Mouse (Mus musculus): ENCODE results near the gene Mfsd2a.

Gene Mfsd2a

DNA sequence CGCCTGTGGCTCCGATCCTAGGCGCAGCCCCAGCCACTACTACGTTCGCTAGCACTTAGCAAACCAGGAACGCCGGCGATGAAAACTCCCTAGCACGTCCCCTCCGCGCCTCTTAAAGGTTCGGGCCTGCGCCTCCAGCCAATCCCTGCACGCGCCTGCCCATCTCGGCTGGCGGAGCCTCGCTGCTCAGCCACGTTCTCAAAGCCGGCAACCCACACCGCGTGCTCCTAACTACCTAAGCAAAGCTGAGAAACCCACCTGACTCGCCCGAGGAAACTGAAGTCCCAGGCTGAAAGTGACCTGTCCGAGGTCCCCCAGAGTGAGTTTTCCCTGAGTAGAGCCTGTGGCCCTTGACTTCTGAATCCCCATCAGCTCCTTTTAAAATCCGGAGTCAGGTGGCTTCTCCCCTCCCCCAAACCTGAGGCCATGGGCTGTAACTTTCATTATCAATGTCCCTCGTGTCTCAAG, at the start of gene Mfsd2a:
Gene Mfsd2a, minus strand, starts transcription at position 89 of the 468 bp plus-strand sequence.
- TF ChIP-seq GATA4 (IDR thresholded peaks at IDR 0.05; ENCODE audit: insufficient replicate concordance, low read length), result no peak

DNA sequence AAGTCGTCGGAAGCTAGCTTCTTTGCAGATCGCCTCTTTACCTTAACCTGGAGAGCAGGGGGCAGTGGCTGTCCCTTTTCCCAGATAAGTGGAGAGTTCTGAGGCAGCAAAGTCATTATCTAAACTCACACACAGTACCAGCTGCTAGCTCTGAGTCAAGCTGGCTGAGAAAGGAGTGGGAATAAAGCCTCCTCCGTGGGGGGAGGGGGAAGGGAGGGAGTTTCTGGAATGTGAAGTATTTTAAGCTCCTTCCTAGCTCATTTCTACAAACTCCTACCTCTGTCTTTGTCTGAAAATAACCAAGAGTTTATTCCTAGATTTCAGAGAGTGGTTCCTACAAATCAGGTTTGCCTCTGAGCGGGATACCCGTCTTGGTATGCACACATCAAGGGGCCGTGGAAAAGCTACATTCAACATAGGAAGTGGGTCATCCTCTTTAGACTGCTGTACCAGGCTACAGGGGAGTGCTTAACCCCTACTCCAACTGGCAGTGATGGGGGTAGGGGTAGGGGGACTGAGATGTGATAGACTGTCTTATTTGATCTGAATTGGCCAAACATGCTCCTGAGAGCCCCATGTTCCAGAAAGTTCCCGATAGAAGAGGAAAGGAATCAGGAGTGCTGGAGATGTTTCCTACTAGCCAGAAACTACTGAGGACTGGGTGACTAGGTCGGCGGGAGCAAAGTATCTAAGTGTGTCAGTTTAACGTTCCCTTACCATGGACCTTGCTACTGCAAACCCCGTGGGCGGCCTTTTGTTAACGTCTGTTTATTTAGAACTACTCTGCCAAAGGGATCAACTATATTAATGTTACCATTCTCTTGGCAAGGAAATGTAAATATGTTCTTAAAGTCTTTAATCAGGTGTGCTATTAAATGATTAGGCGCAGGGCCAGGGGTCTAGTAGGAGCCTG, 44.3 kb upstream of the Mfsd2a start:
- no peak for TF ChIP-seq GATA4 (IDR thresholded peaks at IDR 0.05; ENCODE audit: insufficient replicate concordance, low read length)

DNA sequence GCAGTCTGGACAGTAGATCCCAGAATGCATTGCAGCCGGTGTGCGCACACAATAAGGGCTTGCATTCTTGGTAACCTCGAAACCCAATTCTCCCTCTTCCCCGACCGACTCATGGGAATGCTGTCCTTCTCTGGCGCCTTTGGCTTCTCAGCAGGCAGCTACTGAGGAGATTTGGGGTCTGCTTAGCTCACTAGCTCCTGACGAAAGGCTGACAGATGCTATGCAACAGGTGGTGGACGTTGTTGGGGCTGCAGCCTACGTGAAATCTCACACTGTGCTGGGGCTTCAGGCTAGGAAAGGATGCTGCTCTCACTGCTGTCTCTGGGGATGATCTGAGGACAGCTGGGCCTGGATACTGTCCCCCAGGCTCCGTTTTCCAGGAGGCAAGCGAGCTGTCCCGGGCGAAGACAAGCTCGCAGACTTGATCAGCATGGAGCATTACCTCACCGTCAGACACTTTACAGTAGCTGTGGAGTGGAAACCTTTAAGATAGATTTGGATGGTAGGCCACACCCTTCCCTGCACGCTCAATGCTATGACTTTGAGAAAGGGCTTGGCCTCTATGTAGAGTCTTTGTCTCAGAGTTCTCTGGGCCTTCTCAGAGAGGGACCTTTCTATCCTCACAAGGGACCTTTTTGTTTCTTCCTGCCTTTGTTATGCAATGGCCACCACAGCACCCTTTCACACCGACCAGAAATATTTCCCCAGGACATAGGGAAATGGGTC, 39.8 kb upstream of the Mfsd2a start:
- TF ChIP-seq GATA4 (IDR thresholded peaks at IDR 0.05; ENCODE audit: insufficient replicate concordance, low read length), result no peak

DNA sequence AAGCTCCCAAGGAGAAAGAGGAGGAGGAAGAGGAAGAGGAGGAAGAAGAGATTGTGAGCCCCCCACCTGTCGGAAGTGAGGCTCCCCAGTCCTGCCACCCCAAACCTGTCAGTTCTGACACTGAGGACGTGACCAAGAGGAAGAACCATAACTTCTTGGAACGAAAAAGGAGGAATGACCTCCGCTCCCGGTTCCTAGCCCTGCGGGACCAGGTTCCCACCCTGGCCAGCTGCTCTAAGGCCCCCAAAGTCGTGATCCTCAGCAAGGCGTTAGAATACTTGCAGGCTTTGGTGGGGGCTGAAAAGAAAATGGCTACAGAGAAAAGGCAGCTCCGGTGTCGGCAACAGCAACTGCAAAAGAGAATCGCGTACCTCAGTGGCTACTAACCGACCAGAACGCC, 39.1 kb upstream of the Mfsd2a start:
- TF ChIP-seq GATA4 (IDR thresholded peaks at IDR 0.05; ENCODE audit: insufficient replicate concordance, low read length), result no peak

DNA sequence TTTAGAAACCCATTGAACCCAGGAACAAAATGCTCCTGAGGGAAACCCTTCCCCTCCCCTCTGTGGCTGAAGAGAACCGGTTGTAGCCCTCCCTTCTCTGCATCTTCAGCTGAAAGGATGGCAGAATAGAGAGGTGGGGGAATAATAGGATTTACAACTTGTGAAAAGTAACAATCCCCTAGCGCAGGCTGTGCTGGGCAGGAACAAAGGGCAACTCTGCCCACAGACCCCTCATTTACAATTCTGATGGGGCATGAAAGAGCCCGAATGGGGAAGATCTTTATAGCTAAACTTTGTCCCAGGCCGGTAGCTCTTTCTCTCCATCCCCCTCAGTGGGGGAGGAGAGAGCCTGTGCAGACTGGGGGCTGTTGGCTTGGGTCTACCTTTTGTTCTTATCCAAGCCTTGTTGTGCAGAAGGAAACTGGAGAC, 38.3 kb upstream of the Mfsd2a start:
- no peak for TF ChIP-seq GATA4 (IDR thresholded peaks at IDR 0.05; ENCODE audit: insufficient replicate concordance, low read length)

DNA sequence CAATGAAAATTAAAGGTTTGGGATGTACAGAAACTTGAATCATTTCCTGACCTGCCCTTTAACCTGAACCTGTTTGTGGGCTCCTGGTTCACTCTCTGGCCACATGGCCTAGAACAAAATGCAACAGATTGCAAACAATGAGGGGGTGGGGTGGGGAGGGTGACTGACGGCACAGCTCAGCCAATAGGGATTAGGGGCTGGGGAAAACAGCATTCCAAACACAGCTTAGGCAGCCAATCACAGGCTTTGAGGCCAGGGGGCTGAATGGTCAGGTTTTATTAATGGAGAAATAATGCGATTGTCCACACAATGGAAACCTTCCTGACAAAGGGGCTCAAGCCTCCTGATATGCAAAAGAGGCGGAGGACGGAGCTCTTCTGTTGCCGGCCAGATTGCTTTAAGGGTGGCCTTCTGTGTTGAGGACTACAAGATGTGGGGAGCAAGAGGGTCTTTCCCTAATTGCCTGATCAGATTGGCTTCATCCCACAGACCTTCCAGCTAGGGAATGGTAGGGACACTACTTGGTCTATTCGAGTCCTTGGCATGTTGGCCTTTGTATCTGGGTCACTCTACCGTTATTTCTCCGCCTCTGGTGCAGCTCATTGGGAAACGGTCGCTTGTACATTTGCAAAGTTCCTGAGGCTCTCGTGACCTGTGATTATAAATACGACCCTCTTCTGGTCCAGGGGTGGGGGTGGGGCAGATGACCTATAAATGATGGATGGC, 37.7 kb upstream of the Mfsd2a start:
- no peak for TF ChIP-seq GATA4 (IDR thresholded peaks at IDR 0.05; ENCODE audit: insufficient replicate concordance, low read length)

DNA sequence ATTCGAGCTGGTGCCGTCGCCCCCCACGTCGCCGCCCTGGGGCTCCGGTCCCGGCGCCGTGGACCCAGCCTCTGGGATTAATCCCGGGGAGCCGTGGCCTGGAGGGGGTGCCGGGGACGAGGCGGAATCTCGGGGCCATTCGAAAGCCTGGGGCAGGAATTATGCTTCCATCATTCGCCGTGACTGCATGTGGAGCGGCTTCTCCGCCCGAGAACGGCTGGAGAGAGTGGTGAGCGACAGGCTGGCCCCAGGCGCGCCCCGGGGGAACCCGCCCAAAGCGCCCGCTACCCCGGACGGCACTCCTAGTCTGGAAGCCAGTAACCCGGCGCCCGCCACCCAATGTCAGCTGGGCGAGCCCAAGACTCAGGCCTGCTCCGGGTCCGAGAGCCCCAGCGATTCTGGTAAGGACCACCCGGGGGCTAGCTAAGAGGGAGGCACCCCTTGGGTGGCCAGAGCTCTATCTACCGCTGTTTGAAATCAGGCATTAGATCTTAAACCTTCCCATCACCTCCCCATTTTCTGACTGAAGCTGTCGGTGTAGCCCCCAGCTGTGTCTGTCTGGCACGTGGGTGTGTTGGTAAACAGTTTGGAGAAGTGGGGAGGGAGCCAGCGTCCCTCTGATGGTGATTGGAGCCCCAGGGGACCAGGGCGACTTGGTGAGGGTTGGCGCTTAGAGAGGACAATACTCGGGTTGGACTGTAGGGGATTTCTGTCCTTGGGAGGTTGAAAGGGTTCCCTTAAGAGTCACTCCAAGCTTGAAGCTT, 35.8 kb upstream of the Mfsd2a start:
- TF ChIP-seq GATA4 (IDR thresholded peaks at IDR 0.05; ENCODE audit: insufficient replicate concordance, low read length), result no peak

DNA sequence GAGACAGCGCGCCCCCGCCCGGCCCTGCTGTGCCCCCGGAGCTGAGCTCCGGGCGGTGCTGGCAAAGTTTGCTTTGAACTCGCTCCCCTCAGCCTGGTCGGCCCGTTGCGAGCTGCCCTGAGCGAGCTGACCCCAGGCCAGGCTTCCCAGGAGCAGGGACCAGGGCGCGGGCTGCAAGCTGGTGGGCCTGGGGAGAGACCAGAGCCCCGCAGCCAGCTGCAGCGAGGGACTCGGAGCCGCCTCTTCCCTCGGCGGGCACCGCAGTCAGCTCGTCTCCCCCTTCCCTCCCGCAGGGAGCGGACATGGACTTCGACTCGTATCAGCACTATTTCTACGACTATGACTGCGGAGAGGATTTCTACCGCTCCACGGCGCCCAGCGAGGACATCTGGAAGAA, 35.2 kb upstream of the Mfsd2a start:
- TF ChIP-seq GATA4 (IDR thresholded peaks at IDR 0.05; ENCODE audit: insufficient replicate concordance, low read length), result no peak

DNA sequence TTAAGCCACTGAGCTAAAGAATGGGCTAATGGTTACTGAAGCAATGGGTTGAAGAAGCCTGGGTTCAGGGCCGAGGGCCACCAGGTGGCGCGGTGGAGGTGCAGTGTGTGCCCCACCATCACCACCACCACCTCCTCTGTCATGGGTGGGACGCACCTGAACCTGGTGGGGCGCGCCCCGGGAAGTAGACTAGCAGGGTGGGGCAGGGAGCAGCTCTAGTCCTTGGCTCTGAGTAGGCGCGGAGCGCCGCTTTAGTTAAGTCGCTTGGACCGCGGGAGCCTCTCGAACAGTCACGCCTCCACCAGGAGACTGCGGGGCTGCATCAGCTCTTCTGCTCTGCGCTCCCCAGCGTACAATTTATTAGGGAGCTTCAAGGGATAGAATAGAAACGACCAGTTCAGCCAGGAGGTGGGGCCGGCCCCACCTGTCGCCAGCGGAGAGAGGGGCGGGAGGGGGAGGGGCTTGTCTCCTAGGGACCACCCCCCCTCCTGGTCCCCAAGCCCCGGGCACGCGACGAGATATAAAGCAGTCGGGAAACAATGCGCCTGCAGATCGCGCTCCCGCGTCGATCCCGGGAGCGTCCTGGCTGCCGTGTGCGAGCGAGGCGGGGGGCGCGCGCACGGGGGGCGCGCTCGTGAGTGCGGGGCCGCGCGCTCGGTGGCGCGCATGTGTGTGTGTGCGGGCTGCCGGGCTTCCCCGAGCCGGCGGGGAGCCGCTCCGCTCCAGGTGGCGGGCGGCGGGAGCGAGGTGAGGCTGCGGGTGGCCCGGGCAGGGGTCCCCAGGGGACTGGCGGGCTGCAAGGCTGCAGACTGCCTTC, 34.6 kb upstream of the Mfsd2a start, which contains the start of gene Mycl:
Gene Mycl, plus strand, starts transcription at position 249 of the 817 bp plus-strand sequence.
- TF ChIP-seq GATA4 (IDR thresholded peaks at IDR 0.05; ENCODE audit: insufficient replicate concordance, low read length), result no peak

DNA sequence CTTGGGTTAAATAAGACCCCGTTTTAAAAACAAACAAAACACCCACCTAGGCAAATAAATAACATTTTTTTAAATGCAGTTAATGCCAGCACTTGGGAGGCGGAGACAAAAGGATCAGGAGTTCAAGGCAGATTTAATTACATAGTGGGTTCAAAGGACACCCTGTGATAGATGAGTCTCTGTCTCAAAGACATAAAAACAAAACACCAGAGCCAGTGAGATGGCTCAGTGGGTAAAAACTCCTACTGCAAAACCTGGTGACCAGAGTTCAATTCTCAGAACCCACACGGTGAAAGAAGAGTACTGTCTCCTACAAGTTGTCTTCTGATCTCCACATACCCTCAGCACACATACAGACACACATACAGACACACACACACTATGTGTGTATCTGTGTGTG, 31.3 kb upstream of the Mfsd2a start:
- no peak for TF ChIP-seq GATA4 (IDR thresholded peaks at IDR 0.05; ENCODE audit: insufficient replicate concordance, low read length)

DNA sequence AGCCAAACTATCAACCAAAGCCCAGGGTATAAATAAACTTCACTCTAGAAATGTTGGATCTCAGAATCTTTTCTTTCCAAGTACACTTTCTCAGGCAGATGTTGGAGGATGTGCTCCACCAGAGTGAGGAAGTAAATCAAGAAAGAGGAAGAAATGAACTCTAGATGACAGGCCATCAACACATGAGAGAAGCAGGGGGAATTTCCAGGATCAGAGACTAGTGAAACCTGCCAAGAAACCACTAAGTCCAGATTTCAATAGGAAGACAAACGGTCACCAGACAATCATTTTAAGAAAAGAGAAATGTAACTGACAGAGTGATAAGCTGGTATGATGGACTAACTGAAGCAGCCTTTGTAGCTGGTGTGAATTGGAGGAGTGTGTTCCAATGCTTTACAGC, 30.2 kb upstream of the Mfsd2a start:
- no peak for TF ChIP-seq GATA4 (IDR thresholded peaks at IDR 0.05; ENCODE audit: insufficient replicate concordance, low read length)

DNA sequence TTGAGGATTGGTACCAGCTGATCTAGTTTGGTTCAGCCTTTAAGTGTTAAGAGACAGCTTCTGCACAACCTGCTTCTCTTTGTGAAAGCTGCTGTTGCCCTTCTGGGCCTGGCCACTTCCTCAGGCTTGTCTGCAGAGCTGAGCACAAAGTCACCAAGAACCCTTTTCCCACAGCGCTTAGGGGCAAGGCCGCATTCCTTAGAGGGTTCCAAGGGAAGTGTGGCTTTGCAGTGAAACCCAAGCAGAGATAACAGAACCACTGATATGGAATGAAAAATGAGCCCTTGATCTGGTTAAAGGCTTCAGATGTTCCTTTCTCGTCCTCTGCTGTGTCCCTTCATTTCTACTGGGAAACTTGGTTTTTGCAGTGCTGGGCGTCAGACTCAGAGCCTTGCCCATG, 26.4 kb upstream of the Mfsd2a start:
- no peak for TF ChIP-seq GATA4 (IDR thresholded peaks at IDR 0.05; ENCODE audit: insufficient replicate concordance, low read length)

DNA sequence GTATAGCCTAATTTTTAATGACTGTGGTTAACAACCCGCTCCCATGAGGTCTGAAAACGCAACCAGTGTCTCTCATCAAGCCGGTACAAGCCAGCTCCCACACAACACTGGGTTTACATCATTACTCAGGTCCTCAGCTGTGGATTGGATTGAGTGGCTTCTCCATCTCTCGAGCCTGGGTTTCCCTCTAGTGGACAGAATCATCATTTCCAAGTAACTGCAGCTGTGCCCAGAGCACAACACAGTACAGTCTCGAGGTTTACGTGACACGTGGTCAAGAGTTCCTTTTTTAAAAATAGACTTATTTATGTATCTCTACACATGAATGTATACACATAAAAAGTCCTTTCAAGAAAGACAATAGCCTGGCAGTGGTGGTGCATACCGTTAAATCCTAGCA, 24.1 kb upstream of the Mfsd2a start:
- TF ChIP-seq GATA4 (IDR thresholded peaks at IDR 0.05; ENCODE audit: insufficient replicate concordance, low read length), result no peak

Data from liver, adult (tissue).